Mouse (Mus musculus): Measurements from ENCODE around the gene Ankrd11.

- TF ChIP-seq CTCF (IDR thresholded peaks at IDR 0.05; ENCODE audit: extremely low read depth, insufficient read depth, insufficient read length, insufficient replicate concordance) (no peak), POLR2A (IDR thresholded peaks at IDR 0.05; ENCODE audit: low read depth, low read length) (no peak)
Measured at GRCm38 (mm10) chr8:122935912-122936311, 106.2 kb downstream of the Ankrd11 start.

Measured in spleen, adult 2 months (tissue).